Mouse (Mus musculus): ENCODE measurements around the gene Amz1. TPM values are rescaled to one million over a fixed set of nuclear protein-coding genes. Genes with fewer than 3 reads are reported as not detected.

Gene Amz1
- polyA plus RNA-seq, 1 experiment from 2014 or later: 1.1 TPM

DNA sequence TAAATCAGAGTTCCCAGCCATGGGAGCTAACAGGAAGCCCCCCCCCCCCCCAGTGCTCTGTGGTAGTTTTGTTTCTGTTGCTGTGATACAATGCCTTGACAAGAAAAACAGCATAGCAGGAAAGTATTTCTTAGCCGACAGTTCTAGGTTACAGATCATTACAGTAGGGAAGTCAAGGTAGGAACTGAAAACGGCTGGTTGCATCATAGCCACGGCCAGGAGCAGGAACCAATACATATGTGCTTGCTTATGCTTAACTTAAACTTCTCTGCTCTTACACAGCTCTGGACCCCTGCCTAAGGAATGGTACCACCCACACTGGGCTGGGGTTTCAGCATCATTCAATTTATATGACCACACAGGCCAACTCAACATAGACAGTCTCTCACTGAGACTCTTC lies 9.4 kb downstream of the Amz1 start:
- Histone ChIP-seq H3K4me1 (ENCODE audit: control insufficient read depth, insufficient read depth, low read length) (no peaks in the 10 kb centered on the region; the same call in 1 of the 2 replicates), H3K36me3 (ENCODE audit: control insufficient read depth, insufficient read depth, low read length) (no peaks in the 10 kb centered on the region), H3K27ac (ENCODE audit: low read depth, low read length) (no peak overlapping the region), H3K27me3 (ENCODE audit: control insufficient read depth, insufficient read depth, low read length) (no peaks in the 10 kb centered on the region; the same call in 1 of the 2 replicates), H3K4me2 (replicated peaks; ENCODE audit: low read depth, low read length) (no peak overlapping the region), H3K9me3 (ENCODE audit: control insufficient read depth, low read length) (no peaks in the 10 kb centered on the region), H3K4me3 (ENCODE audit: low read length) (no peak overlapping the region), H3K9ac (ENCODE audit: low read depth, low read length) (no peak overlapping the region)
- WGBS: 54% methylated on average over 3 of the region's 3 CpGs
- no peak for ATAC-seq (ENCODE audit: low FRiP score, low TSS enrichment)

DNA sequence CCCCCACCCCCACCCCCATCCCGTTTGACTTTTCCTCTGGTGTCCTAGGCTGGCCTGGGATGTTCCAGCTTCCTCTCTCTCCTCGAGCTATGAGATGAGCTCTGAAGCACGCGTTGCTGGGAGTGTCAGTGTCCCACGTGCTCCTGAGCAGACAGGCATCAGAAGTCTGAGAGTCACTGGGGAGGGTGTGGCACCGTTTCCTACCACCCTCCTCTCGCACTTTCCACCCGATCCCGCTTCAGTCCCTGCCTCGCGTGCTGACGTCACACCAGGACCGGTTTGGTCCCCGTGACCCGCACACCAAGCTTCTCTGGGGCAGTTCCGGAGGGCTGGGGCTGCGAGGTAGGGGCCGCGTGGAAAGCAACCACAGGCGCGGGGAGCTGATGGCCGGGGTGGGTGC lies 11.4 kb downstream of the Amz1 start:
- no peaks in the 10 kb centered on the region; the same call in 1 of the 2 replicates for H3K4me1 ChIP-seq (ENCODE audit: control insufficient read depth, insufficient read depth, low read length)
- peak overlapping the region; percentile 45 for H3K4me2 ChIP-seq (replicated peaks; ENCODE audit: low read depth, low read length)
- no peaks in the 10 kb centered on the region for H3K9me3 ChIP-seq (ENCODE audit: control insufficient read depth, low read length)
- peak; percentile 28; the same call in 1 of the 2 replicates for ATAC-seq (ENCODE audit: low FRiP score, low TSS enrichment)
- no peaks in the 10 kb centered on the region; the same call in 1 of the 2 replicates for H3K27me3 ChIP-seq (ENCODE audit: control insufficient read depth, insufficient read depth, low read length)
- WGBS: 2% methylated on average over 22 of the region's 22 CpGs
- no peaks in the 10 kb centered on the region for H3K36me3 ChIP-seq (ENCODE audit: control insufficient read depth, insufficient read depth, low read length)
- no peak overlapping the region for H3K27ac ChIP-seq (ENCODE audit: low read depth, low read length)
- H3K9ac ChIP-seq (ENCODE audit: low read depth, low read length): no peak overlapping the region
- peak overlapping the region; percentile 26 for H3K4me3 ChIP-seq (ENCODE audit: low read length)

DNA sequence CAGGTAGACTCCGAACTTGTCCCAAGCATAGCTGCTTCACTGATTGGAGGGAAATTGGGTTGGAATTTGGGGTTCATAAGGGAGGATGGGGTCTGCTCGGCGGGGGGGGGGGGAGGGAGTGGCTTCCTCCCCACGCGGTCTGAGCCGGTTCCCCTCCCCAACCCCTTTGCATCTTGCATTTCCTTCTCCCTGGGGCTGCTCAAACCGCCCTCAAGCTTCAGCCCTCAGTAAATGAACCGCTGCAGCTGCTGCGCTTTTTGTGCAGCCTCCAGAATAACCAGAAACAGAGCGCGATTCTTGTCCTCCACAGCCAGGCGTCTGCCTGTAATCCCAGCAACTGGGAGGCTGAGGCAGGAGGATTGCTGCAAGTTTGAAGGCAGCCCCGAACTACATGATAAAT lies 12.2 kb downstream of the Amz1 start:
- Histone ChIP-seq H3K36me3 (ENCODE audit: control insufficient read depth, insufficient read depth, low read length) (no peaks in the 10 kb centered on the region), H3K27ac (ENCODE audit: low read depth, low read length) (no peak overlapping the region), H3K9me3 (ENCODE audit: control insufficient read depth, low read length) (no peaks in the 10 kb centered on the region), H3K27me3 (ENCODE audit: control insufficient read depth, insufficient read depth, low read length) (no peaks in the 10 kb centered on the region; the same call in 1 of the 2 replicates), H3K9ac (ENCODE audit: low read depth, low read length) (no peak overlapping the region), H3K4me1 (ENCODE audit: control insufficient read depth, insufficient read depth, low read length) (no peaks in the 10 kb centered on the region; the same call in 1 of the 2 replicates), H3K4me2 (replicated peaks; ENCODE audit: low read depth, low read length) (peak overlapping the region; percentile 45), H3K4me3 (ENCODE audit: low read length) (no peak overlapping the region)
- ATAC-seq (ENCODE audit: low FRiP score, low TSS enrichment): no peak
- 29% methylated on average over 8 of the region's 13 CpGs for WGBS

DNA sequence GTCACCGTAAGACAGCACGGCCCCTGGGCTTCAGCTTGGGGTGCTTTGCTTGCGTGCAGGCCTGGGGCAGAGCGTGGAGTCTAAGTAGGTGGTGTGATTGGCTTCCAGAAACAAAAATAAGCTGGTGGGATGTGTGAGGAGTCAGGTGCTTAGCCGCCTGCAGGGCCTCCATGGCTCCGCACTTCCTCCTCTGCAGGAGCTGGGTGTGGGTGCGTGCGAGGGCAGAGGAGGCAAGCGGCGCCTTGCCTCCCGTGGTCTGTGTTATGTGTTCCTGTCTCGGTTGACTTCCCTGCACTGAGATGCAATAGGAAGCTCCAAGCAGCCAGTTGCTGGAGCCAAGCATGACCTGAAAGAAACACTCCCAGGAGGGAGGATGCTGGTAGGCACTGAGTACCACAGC lies 15.9 kb downstream of the Amz1 start:
- Histone ChIP-seq H3K27ac (ENCODE audit: low read depth, low read length) (no peak overlapping the region), H3K4me1 (ENCODE audit: control insufficient read depth, insufficient read depth, low read length) (no peaks in the 10 kb centered on the region; the same call in 1 of the 2 replicates), H3K36me3 (ENCODE audit: control insufficient read depth, insufficient read depth, low read length) (no peaks in the 10 kb centered on the region), H3K9ac (ENCODE audit: low read depth, low read length) (no peak overlapping the region), H3K27me3 (ENCODE audit: control insufficient read depth, insufficient read depth, low read length) (no peaks in the 10 kb centered on the region; the same call in 1 of the 2 replicates), H3K4me3 (ENCODE audit: low read length) (no peak overlapping the region), H3K4me2 (replicated peaks; ENCODE audit: low read depth, low read length) (no peak overlapping the region), H3K9me3 (ENCODE audit: control insufficient read depth, low read length) (no peaks in the 10 kb centered on the region)
- ATAC-seq (ENCODE audit: low FRiP score, low TSS enrichment): no peak
- 61% methylated on average over 12 of the region's 12 CpGs for WGBS

DNA sequence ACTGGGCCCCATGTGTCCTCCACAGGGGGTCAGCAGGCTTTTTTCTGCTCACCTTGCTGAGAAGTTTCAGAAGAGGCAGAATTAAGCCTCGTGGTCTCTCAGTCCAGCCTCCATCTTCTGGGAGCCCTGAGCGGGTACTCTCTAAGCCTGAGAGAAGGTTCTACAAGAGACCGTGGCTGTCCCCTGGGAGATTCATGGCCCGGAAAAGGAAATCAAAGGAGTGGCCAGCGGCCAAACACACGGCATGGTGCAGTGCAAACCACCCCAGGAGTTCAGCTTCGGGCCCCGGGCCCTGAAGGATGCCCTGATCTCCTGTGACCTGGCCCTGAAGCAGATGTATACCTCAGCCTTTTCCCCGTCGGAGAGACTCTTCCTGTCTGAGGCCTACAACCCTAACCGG lies 17.1 kb downstream of the Amz1 start:
- no peak overlapping the region for H3K4me2 ChIP-seq (replicated peaks; ENCODE audit: low read depth, low read length)
- no peaks in the 10 kb centered on the region for H3K36me3 ChIP-seq (ENCODE audit: control insufficient read depth, insufficient read depth, low read length)
- H3K9ac ChIP-seq (ENCODE audit: low read depth, low read length): no peak overlapping the region
- ATAC-seq (ENCODE audit: low FRiP score, low TSS enrichment): no peak
- no peaks in the 10 kb centered on the region for H3K27me3 ChIP-seq (ENCODE audit: control insufficient read depth, insufficient read depth, low read length)
- H3K4me3 ChIP-seq (ENCODE audit: low read length): no peak overlapping the region
- H3K4me1 ChIP-seq (ENCODE audit: control insufficient read depth, insufficient read depth, low read length): no peaks in the 10 kb centered on the region
- WGBS: 63% methylated on average over 11 of the region's 11 CpGs
- H3K9me3 ChIP-seq (ENCODE audit: control insufficient read depth, low read length): no peaks in the 10 kb centered on the region
- no peak overlapping the region for H3K27ac ChIP-seq (ENCODE audit: low read depth, low read length)

DNA sequence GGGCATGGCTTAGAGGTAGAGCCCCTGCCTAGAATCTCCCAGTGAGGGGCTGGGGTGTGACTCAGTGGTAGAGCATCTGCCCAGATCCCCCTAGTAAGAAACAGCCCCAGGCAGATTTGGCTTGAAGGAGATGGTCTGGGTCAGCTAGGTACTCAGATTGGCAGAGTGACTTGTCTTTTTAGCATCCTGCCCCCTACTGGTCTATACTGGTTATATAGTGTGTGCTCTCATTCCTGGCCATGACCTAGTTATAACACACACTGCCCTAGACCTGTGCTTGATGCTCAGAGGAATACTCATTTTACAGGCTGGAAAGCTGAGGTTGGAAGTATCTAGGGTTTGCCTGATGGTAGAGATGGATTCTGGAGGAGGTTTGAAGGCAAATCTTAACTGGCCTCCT lies 17.9 kb downstream of the Amz1 start:
- no peak overlapping the region for H3K4me3 ChIP-seq (ENCODE audit: low read length)
- ATAC-seq (ENCODE audit: low FRiP score, low TSS enrichment): no peak
- no peaks in the 10 kb centered on the region for H3K4me1 ChIP-seq (ENCODE audit: control insufficient read depth, insufficient read depth, low read length)
- H3K4me2 ChIP-seq (replicated peaks; ENCODE audit: low read depth, low read length): no peak overlapping the region
- no peaks in the 10 kb centered on the region for H3K36me3 ChIP-seq (ENCODE audit: control insufficient read depth, insufficient read depth, low read length)
- no peaks in the 10 kb centered on the region for H3K27me3 ChIP-seq (ENCODE audit: control insufficient read depth, insufficient read depth, low read length)
- H3K9ac ChIP-seq (ENCODE audit: low read depth, low read length): no peak overlapping the region
- no peak overlapping the region for H3K27ac ChIP-seq (ENCODE audit: low read depth, low read length)
- H3K9me3 ChIP-seq (ENCODE audit: control insufficient read depth, low read length): no peaks in the 10 kb centered on the region

DNA sequence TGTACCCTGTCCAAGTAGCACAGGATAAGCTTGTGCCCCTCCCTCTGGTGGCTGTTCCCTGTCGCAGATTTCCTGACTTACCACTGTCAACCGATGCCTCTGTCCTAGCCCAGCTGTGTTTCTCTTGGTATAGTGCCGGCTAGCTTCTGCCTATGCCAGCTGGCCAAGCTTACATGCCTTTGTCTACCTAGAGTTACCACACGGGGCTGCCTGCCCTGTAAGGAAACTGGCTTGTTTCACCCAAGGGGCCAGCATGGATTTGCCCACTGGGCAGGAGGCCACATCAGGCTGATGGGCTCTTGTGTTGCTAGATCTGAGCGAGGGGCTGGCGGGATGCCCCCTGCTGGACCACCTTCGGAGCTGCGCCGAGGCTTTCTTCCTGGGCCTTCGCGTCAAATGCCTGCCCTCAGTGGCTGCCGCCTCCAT lies 19.8 kb downstream of the Amz1 start:
- Histone ChIP-seq H3K36me3 (ENCODE audit: control insufficient read depth, insufficient read depth, low read length) (no peaks in the 10 kb centered on the region), H3K9ac (ENCODE audit: low read depth, low read length) (no peak overlapping the region), H3K4me3 (ENCODE audit: low read length) (no peak overlapping the region), H3K9me3 (ENCODE audit: control insufficient read depth, low read length) (no peaks in the 10 kb centered on the region), H3K27ac (ENCODE audit: low read depth, low read length) (no peak overlapping the region), H3K4me1 (ENCODE audit: control insufficient read depth, insufficient read depth, low read length) (no peaks in the 10 kb centered on the region), H3K27me3 (ENCODE audit: control insufficient read depth, insufficient read depth, low read length) (no peaks in the 10 kb centered on the region), H3K4me2 (replicated peaks; ENCODE audit: low read depth, low read length) (no peak overlapping the region)
- WGBS: 38% methylated on average over 12 of the region's 12 CpGs
- ATAC-seq (ENCODE audit: low FRiP score, low TSS enrichment): no peak

DNA sequence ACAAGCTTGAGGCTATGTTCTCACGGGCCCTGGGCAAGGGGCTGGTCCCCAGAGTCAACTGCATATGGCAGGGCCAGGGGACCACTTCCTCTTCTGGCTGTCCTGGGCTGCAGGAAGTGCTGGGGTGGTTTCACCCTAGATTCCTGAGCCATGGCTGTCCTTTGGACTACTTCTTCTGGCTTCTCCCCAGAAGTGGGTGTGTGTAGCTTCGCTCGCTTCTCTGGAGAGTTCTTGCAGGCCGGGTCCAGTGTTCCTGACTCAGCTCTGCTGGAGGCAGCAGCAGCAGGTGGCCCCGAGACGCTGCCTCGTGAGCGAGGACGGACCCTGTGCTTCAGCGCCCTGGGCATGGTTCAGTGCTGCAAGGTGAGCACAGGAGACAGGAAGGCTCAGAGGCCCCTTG lies 24.5 kb downstream of the Amz1 start:
- WGBS: 87% methylated on average over 10 of the region's 10 CpGs
- Histone ChIP-seq H3K4me2 (replicated peaks; ENCODE audit: low read depth, low read length) (no peak overlapping the region), H3K9me3 (ENCODE audit: control insufficient read depth, low read length) (0 out of 2 replicates have a peak, but pooled peaks cover 4% of the 10 kb centered on the region), H3K27me3 (ENCODE audit: control insufficient read depth, insufficient read depth, low read length) (no peaks in the 10 kb centered on the region), H3K4me1 (ENCODE audit: control insufficient read depth, insufficient read depth, low read length) (peaks cover 5% of the 10 kb centered on the region; the same call in 1 of the 2 replicates), H3K4me3 (ENCODE audit: low read length) (no peak overlapping the region), H3K27ac (ENCODE audit: low read depth, low read length) (no peak overlapping the region), H3K36me3 (ENCODE audit: control insufficient read depth, insufficient read depth, low read length) (no peaks in the 10 kb centered on the region), H3K9ac (ENCODE audit: low read depth, low read length) (no peak overlapping the region)
- no peak for ATAC-seq (ENCODE audit: low FRiP score, low TSS enrichment)

DNA sequence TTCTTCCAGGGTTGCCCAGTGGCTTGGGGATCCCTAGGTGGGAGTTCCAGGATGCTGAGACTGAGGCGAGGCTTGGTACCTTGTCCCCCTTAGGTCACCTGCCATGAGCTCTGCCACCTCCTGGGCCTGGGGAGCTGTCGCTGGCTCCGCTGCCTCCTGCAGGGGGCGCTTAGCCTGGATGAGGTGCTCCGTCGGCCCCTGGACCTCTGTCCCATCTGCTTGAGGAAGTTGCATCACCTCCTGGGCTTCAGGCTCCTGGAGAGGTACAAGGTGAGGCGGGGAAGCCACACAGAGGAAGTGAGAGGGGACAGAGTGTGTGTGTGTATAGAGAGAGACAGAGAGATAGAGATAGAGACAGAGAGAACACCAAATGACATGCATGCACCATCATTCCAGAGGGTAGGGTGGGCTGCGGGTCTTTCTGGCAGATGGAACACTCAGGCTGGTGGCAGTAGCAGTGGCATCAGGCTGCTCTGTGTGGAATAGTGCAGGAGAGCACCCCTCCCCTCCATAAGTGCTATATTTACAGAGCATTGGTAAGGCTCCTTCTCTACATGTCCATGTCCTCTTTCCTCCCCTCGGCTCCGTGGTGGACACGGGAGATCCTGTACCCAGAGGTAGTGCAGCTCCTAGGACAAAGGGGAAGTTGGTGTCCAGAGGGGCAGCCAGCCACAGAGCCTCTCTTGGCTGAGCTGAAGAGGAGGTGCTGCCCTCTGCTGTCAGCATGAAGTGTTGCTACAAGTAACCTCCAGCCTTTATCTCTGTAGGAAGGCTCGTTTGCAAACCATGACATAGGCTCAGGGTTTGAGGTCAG lies 25.3 kb downstream of the Amz1 start:
- Histone ChIP-seq H3K36me3 (ENCODE audit: control insufficient read depth, insufficient read depth, low read length) (no peaks in the 10 kb centered on the region), H3K27me3 (ENCODE audit: control insufficient read depth, insufficient read depth, low read length) (no peaks in the 10 kb centered on the region), H3K9me3 (ENCODE audit: control insufficient read depth, low read length) (0 out of 2 replicates have a peak, but pooled peaks cover 4% of the 10 kb centered on the region), H3K4me2 (replicated peaks; ENCODE audit: low read depth, low read length) (peak overlapping the region; percentile 42), H3K4me1 (ENCODE audit: control insufficient read depth, insufficient read depth, low read length) (peaks cover 5% of the 10 kb centered on the region; the same call in 1 of the 2 replicates), H3K9ac (ENCODE audit: low read depth, low read length) (peak overlapping the region; percentile 59; the same call in 1 of the 2 replicates), H3K27ac (ENCODE audit: low read depth, low read length) (no peak overlapping the region), H3K4me3 (ENCODE audit: low read length) (peak overlapping the region; percentile 32)
- ATAC-seq (ENCODE audit: low FRiP score, low TSS enrichment): peak; percentile 77
- 14% methylated on average over 12 of the region's 12 CpGs for WGBS
